Mouse (Mus musculus): Measurements from ENCODE around the gene Olfr943. TPM values are rescaled to one million over a fixed set of nuclear protein-coding genes. Genes with fewer than 3 reads are reported as not detected.

Olfr943 gene
- not detected in 2 replicates for polyA plus RNA-seq (2012; ENCODE audit: low replicate concordance)

DNA sequence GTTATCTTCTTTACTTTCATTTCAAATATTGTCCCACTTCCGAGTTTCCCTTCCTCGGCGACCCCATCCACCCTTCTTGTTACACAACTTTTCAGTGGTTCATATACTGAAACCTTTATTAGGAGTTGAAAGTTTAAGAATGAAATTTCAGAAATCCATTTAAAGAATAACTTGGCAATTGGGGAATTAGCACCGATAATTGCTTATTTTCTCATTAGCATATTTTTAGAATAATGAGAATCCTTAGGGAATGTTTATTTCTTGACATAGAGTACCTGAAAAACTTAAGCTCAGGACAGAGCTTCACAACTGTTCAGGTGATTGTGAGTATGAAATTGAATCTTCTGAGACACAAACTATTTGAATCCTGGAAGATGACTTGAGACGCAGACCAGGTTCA lies at the start of gene Olfr943:
Gene Olfr943, plus strand, starts transcription at position 301 of the 400 bp plus-strand sequence.

GRCm38 (mm10) chr9:39127831-39128230 lies 38.3 kb upstream of the Olfr943 start, which contains the start of gene Olfr27:
Gene Olfr27 (plus strand): TSS chr9:39128131.

GRCm38 (mm10) chr9:39201620-39202019 lies 35.5 kb downstream of the Olfr943 start, which contains the start of gene Olfr944:
Gene Olfr944 (plus strand): TSS chr9:39201920.

Other genes starting within 250 kb of the Olfr943 start
- gene Olfr930, start 236.5 kb upstream of the Olfr943 start, polyA plus RNA-seq (2012; ENCODE audit: low replicate concordance): not detected in 2 replicates
- gene Olfr933, start 194.0 kb upstream of the Olfr943 start, polyA plus RNA-seq (2012; ENCODE audit: low replicate concordance): not detected in 2 replicates
- not detected in 2 replicates for gene Olfr934, start 178.0 kb upstream of the Olfr943 start, polyA plus RNA-seq (2012; ENCODE audit: low replicate concordance)
- not detected in 2 replicates for gene Olfr935, start 166.6 kb upstream of the Olfr943 start, polyA plus RNA-seq (2012; ENCODE audit: low replicate concordance)
- not detected in 2 replicates for gene Olfr146, start 142.9 kb upstream of the Olfr943 start, polyA plus RNA-seq (2012; ENCODE audit: low replicate concordance)
- not detected in 2 replicates for gene Olfr937, start 101.4 kb upstream of the Olfr943 start, polyA plus RNA-seq (2012; ENCODE audit: low replicate concordance)
- not detected in 2 replicates for gene Olfr938, start 87.4 kb upstream of the Olfr943 start, polyA plus RNA-seq (2012; ENCODE audit: low replicate concordance)
- gene Olfr27, start 38.2 kb upstream of the Olfr943 start, polyA plus RNA-seq (2012; ENCODE audit: low replicate concordance): not detected in 2 replicates
- gene Olfr944, start 35.6 kb downstream of the Olfr943 start, polyA plus RNA-seq (2012; ENCODE audit: low replicate concordance): not detected in 2 replicates
- gene Olfr1537, start 83.7 kb downstream of the Olfr943 start, polyA plus RNA-seq (2012; ENCODE audit: low replicate concordance): not detected in 2 replicates
- not detected in 2 replicates for gene Olfr945, start 110.5 kb downstream of the Olfr943 start, polyA plus RNA-seq (2012; ENCODE audit: low replicate concordance)
- not detected in 2 replicates for gene Olfr948, start 159.7 kb downstream of the Olfr943 start, polyA plus RNA-seq (2012; ENCODE audit: low replicate concordance)
- gene Olfr951, start 221.1 kb downstream of the Olfr943 start, polyA plus RNA-seq (2012; ENCODE audit: low replicate concordance): not detected in 2 replicates

Measured in hematopoietic multipotent progenitor cell, adult 10-12 weeks (in vitro differentiated cells).